Mouse (Mus musculus): ENCODE measurements around the gene Kcnj5.

DNA sequence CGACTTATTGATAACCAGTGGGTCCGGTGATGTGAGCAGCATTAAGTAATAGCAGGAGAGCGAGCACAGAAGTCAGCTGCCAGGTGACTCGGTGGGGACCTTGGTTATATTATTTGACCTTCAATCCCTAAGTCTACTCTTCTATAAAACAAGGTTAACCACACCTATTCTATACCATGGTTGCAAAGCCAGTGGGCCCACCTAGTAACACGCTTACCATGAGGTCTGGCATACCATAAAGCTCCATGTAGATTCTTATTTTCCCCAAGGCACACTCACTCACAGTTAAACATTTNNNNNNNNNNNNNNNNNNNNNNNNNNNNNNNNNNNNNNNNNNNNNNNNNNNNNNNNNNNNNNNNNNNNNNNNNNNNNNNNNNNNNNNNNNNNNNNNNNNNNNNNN, 60.6 kb downstream of the Kcnj5 start:
- TF ChIP-seq CTCF (IDR thresholded peaks at IDR 0.05; ENCODE audit: low read depth) (no peak), EP300 (IDR thresholded peaks at IDR 0.05; ENCODE audit: low read depth) (no peak)
